ENCODE assay signal across 17 mouse cellular contexts in genomic region chr17:9892141-9892540, GRCm38 (mm10).
DNase-seq lines count a peak whose midpoint lies in the region; ATAC-seq lines count a peak whose summit lies in the region.
"Had no signal": no experiment of that assay in that cellular context is flagged by ENCODE, and none has a peak within 500 bp of the region (broad histone marks: within the 10 kb centered on the region; RNA-seq: fewer than 3 reads in every experiment).

No protein-coding gene starts in this region.

- DNase-seq in hindbrain, embryonic 10.5 days (ENCODE audit: low spot score), result no peak
- no peak for DNase-seq in hindbrain, embryonic 14.5 days (ENCODE audit: low spot score)
- DNase-seq in kidney, adult 9 months, result peak; percentile 26
- no peak for DNase-seq in kidney, postnatal 10 days
- peak; percentile 66 for DNase-seq in midbrain, embryonic 14.5 days
- DNase-seq in cerebellum, adult 8-10 months, result no peak
- DNase-seq: adrenal gland, adult 2 months; adrenal gland, postnatal 25 days; cerebellum, adult 18-20 months; cerebellum, postnatal 10 days; gastrocnemius, postnatal 36 days; heart, postnatal 36 days had no signal

- no peaks in the 10 kb centered on the region for H3K36me3 ChIP-seq in hindbrain, embryonic 10.5 days
- H3K36me3 ChIP-seq in hindbrain, embryonic 14.5 days (replicated peaks; ENCODE audit: control insufficient read depth, insufficient read depth), result no peaks in the 10 kb centered on the region
- no peaks in the 10 kb centered on the region for H3K36me3 ChIP-seq in midbrain, embryonic 14.5 days (ENCODE audit: control insufficient read depth, insufficient read depth, low read length)
- H3K36me3 ChIP-seq in midbrain, embryonic 13.5 days, result no peaks in the 10 kb centered on the region
- H3K36me3 ChIP-seq: embryonic facial prominence, embryonic 10.5 days; forebrain, embryonic 15.5 days; heart, embryonic 13.5 days; hindbrain, embryonic 15.5 days had no signal

- H3K9me3 ChIP-seq in hindbrain, embryonic 10.5 days, result no peaks in the 10 kb centered on the region
- no peaks in the 10 kb centered on the region for H3K9me3 ChIP-seq in hindbrain, embryonic 14.5 days (ENCODE audit: control insufficient read depth, low read length)
- no peaks in the 10 kb centered on the region for H3K9me3 ChIP-seq in midbrain, embryonic 14.5 days (ENCODE audit: control insufficient read depth, low read length)
- no peaks in the 10 kb centered on the region for H3K9me3 ChIP-seq in midbrain, embryonic 13.5 days
- H3K9me3 ChIP-seq: embryonic facial prominence, embryonic 10.5 days; forebrain, embryonic 15.5 days; heart, embryonic 13.5 days; hindbrain, embryonic 15.5 days had no signal

- peaks cover 68% of the 10 kb centered on the region for H3K4me1 ChIP-seq in hindbrain, embryonic 10.5 days (replicated peaks)
- H3K4me1 ChIP-seq in hindbrain, embryonic 14.5 days (replicated peaks; ENCODE audit: control insufficient read depth, insufficient read depth, low read length), result peaks cover 40% of the 10 kb centered on the region
- H3K4me1 ChIP-seq in midbrain, embryonic 14.5 days (ENCODE audit: control insufficient read depth, insufficient read depth, low read length), result peaks cover 9% of the 10 kb centered on the region
- peaks cover 37% of the 10 kb centered on the region for H3K4me1 ChIP-seq in midbrain, embryonic 13.5 days (replicated peaks)

- no peak overlapping the region for H3K4me3 ChIP-seq in hindbrain, embryonic 10.5 days
- H3K4me3 ChIP-seq in hindbrain, embryonic 14.5 days (replicated peaks; ENCODE audit: low read length), result no peak overlapping the region
- H3K4me3 ChIP-seq in midbrain, embryonic 14.5 days (replicated peaks; ENCODE audit: low read depth, low read length), result no peak overlapping the region
- H3K4me3 ChIP-seq in midbrain, embryonic 13.5 days (replicated peaks), result no peak overlapping the region
- H3K4me3 ChIP-seq: embryonic facial prominence, embryonic 10.5 days; forebrain, embryonic 15.5 days; heart, embryonic 13.5 days; hindbrain, embryonic 15.5 days had no signal

- H3K27ac ChIP-seq in hindbrain, embryonic 10.5 days, result peak overlapping the region; percentile 77
- H3K27ac ChIP-seq in hindbrain, embryonic 14.5 days, result no peak overlapping the region
- H3K27ac ChIP-seq in midbrain, embryonic 14.5 days (replicated peaks; ENCODE audit: low read depth, low read length), result no peak overlapping the region
- H3K27ac ChIP-seq in midbrain, embryonic 13.5 days, result no peak overlapping the region
- H3K27ac ChIP-seq: embryonic facial prominence, embryonic 10.5 days; forebrain, embryonic 15.5 days; heart, embryonic 13.5 days; hindbrain, embryonic 15.5 days had no signal

- H3K4me2 ChIP-seq in hindbrain, embryonic 14.5 days (replicated peaks), result no peak overlapping the region
- H3K4me2 ChIP-seq in midbrain, embryonic 14.5 days (ENCODE audit: low read length), result no peak overlapping the region
- no peak overlapping the region for H3K4me2 ChIP-seq in midbrain, embryonic 13.5 days (replicated peaks)
- H3K4me2 ChIP-seq: forebrain, embryonic 15.5 days; heart, embryonic 13.5 days; hindbrain, embryonic 15.5 days had no signal

- peaks cover 9% of the 10 kb centered on the region for H3K27me3 ChIP-seq in hindbrain, embryonic 10.5 days (ENCODE audit: insufficient read depth, poor library complexity, severe bottlenecking)
- no peaks in the 10 kb centered on the region for H3K27me3 ChIP-seq in hindbrain, embryonic 14.5 days (ENCODE audit: control insufficient read depth, insufficient read depth, low read length)
- H3K27me3 ChIP-seq in midbrain, embryonic 14.5 days (ENCODE audit: control insufficient read depth, insufficient read depth, low read length), result no peaks in the 10 kb centered on the region
- no peaks in the 10 kb centered on the region for H3K27me3 ChIP-seq in midbrain, embryonic 13.5 days
- H3K27me3 ChIP-seq: forebrain, embryonic 15.5 days; heart, embryonic 13.5 days; hindbrain, embryonic 15.5 days had no signal

- H3K9ac ChIP-seq in hindbrain, embryonic 14.5 days, result no peak overlapping the region
- H3K9ac ChIP-seq in midbrain, embryonic 14.5 days (replicated peaks; ENCODE audit: low read length), result no peak overlapping the region
- H3K9ac ChIP-seq in midbrain, embryonic 13.5 days (replicated peaks), result no peak overlapping the region
- H3K9ac ChIP-seq: forebrain, embryonic 15.5 days; heart, embryonic 13.5 days; hindbrain, embryonic 15.5 days had no signal

- ATAC-seq in hindbrain, embryonic 14.5 days (ENCODE audit: low FRiP score), result no peak
- ATAC-seq in midbrain, embryonic 14.5 days (ENCODE audit: low FRiP score, low TSS enrichment), result no peak
- no peak for ATAC-seq in midbrain, embryonic 13.5 days
- ATAC-seq: forebrain, embryonic 15.5 days had no signal

- 70% methylated on average over 9 of the region's 9 CpGs for WGBS in hindbrain, embryonic 10.5 days
- WGBS in hindbrain, embryonic 14.5 days, result 61% methylated on average over 9 of the region's 9 CpGs
- 77% methylated on average over 9 of the region's 9 CpGs for WGBS in midbrain, embryonic 14.5 days
- 77% methylated on average over 9 of the region's 9 CpGs for WGBS in midbrain, embryonic 13.5 days

Comparison
In these comparisons a context has a peak if more than half of its experiments do, and no peak if none do; other contexts are left out.
1. DNase-seq: peak in kidney, adult 9 months (single experiment) and midbrain, embryonic 14.5 days (single experiment); none in hindbrain, embryonic 10.5 days (single experiment), hindbrain, embryonic 14.5 days (single experiment), kidney, postnatal 10 days (single experiment) and cerebellum, adult 8-10 months (single experiment).